Mouse (Mus musculus) neural tube, embryonic 12.5 days (tissue): ENCODE results near the gene Mpc2. TPM values are rescaled to one million over a fixed set of nuclear protein-coding genes. Genes with fewer than 3 reads are reported as not detected.

Experiments used
- ATAC-seq: fragments of 200-750 bp; cut with Nextera tagmentation; 2 replicates; pipeline ENCODE4 v1.8.0; 2017; ENCODE audit warnings: low read depth, mild to moderate bottlenecking, moderate TSS enrichment, moderate library complexity; ENCODE audit not compliant: low FRiP score
- H3K27ac ChIP-seq: fragments of 300-500 bp; sonication (generic); 2 replicates; pipeline ENCODE4 v1.5.1; 2016
- H3K27me3 ChIP-seq: fragments of 300-500 bp; sonication (generic); replicated peaks from 2 replicates; pipeline ENCODE4 v1.6.1; 2016; ENCODE audit warnings: mild to moderate bottlenecking
- H3K36me3 ChIP-seq: fragments of 300-500 bp; sonication (generic); 2 replicates; pipeline ENCODE4 v1.6.1; 2016; ENCODE audit warnings: mild to moderate bottlenecking
- H3K4me1 ChIP-seq: fragments of 300-500 bp; sonication (generic); 2 replicates; pipeline ENCODE4 v1.6.1; 2016
- H3K4me2 ChIP-seq: fragments of 300-500 bp; sonication (generic); replicated peaks from 2 replicates; pipeline ENCODE4 v1.6.1; 2016; ENCODE audit warnings: mild to moderate bottlenecking
- H3K4me3 ChIP-seq: fragments of 300-500 bp; sonication (generic); 2 replicates; pipeline ENCODE4 v1.5.1; 2016
- H3K9ac ChIP-seq: fragments of 300-500 bp; sonication (generic); 2 replicates; pipeline ENCODE4 v1.6.1; 2016; ENCODE audit warnings: mild to moderate bottlenecking
- H3K9me3 ChIP-seq: fragments of 300-500 bp; sonication (generic); 2 replicates; pipeline ENCODE4 v1.6.1; 2016; ENCODE audit warnings: mild to moderate bottlenecking
- WGBS: fragments of 180-500 bp; shearing (Covaris S2); methylation state at CpG from one replicate; pipeline ENCODE4 v1.1.7; 2016; 5-methylcytosine and 5-hydroxymethylcytosine counted together
- polyA plus RNA-seq: library from polyadenylated mRNA; unstranded; fragments of >200 nt; fragmentation: Nextera tagmentation; extraction: Ambion mirVana; gene quantifications from 2 replicates; pipeline ENCODE4 v1.2.1, GENCODE M21; 2016

Gene Mpc2
- polyA plus RNA-seq, 1 experiment from 2014 or later = 145 TPM

DNA sequence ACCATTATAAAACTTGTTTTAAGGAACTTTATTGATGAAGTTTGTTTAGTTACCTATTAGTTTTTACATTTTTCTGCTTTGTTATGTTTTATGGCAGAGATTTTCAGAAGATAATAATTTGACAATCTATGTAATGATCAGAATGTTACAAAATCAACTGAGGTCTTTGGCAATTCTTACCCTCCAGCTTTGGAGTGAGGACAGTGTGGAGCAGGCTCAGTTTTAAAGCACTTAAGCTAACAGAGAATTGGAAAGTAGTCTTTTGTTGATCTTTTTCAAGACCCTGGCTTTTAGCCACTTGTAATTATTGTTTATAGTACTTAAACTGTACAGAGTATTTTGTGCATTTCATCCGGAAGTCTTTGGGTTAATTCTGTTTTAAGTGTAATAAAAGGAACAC lies 2.4 kb downstream of the Mpc2 start:
- no peak overlapping the region for H3K9ac ChIP-seq
- no peak for ATAC-seq
- H3K4me1 ChIP-seq = peaks cover 8% of the 10 kb centered on the region
- 87% methylated on average over 1 of the region's 1 CpGs for WGBS
- no peak overlapping the region for H3K4me3 ChIP-seq
- no peaks in the 10 kb centered on the region for H3K27me3 ChIP-seq
- H3K36me3 ChIP-seq = no peaks in the 10 kb centered on the region
- no peak overlapping the region for H3K27ac ChIP-seq
- H3K9me3 ChIP-seq = no peaks in the 10 kb centered on the region
- H3K4me2 ChIP-seq = no peak overlapping the region

DNA sequence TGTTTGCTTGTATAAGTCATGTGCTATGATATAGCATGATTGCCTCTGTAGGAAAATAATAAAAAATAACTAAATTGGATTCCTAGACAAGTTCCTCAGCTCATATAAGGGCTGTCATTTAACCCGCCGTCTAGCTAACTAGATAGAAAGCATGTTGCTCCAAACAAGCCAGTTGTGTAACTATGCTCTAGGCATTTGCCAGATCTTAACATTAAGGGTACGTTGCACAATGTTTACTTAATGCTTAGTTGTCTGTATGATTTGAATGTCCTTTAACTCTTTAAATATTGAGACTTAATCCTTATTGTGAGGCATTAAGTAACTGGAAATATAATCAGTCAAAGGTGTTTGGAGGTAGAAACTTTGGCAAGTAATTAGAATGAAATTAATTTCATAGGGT lies 4.1 kb downstream of the Mpc2 start:
- ATAC-seq = no peak
- no peak overlapping the region for H3K4me3 ChIP-seq
- H3K4me1 ChIP-seq = peaks cover 4% of the 10 kb centered on the region
- 94% methylated on average over 3 of the region's 3 CpGs for WGBS
- H3K27me3 ChIP-seq = no peaks in the 10 kb centered on the region
- H3K36me3 ChIP-seq = no peaks in the 10 kb centered on the region
- no peak overlapping the region for H3K4me2 ChIP-seq
- H3K9ac ChIP-seq = no peak overlapping the region
- no peak overlapping the region for H3K27ac ChIP-seq
- H3K9me3 ChIP-seq = no peaks in the 10 kb centered on the region

DNA sequence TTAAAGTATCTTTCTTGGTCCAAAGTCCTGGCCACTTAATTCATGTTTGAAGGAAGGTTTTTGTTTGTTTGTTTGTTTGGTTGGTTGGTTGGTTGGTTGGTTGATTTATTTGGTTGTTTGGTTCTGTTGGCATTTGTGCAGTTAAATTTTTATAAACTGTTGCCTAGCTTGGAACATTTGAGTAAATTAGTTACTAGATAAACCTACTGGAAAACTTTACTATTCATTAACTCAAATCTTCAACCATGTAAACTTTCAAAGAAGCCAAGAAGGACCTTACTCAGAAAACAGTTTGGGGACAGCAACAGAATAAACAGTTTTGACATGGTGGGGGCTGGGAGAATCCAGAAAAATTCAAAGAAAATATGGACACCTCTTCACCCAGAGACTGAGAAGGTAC lies 8.5 kb downstream of the Mpc2 start:
- no peaks in the 10 kb centered on the region for H3K27me3 ChIP-seq
- no peak for ATAC-seq
- H3K27ac ChIP-seq = no peak overlapping the region
- no peaks in the 10 kb centered on the region for H3K4me1 ChIP-seq
- H3K36me3 ChIP-seq = no peaks in the 10 kb centered on the region
- no peak overlapping the region for H3K9ac ChIP-seq
- no peak overlapping the region for H3K4me2 ChIP-seq
- H3K9me3 ChIP-seq = no peaks in the 10 kb centered on the region
- H3K4me3 ChIP-seq = no peak overlapping the region

DNA sequence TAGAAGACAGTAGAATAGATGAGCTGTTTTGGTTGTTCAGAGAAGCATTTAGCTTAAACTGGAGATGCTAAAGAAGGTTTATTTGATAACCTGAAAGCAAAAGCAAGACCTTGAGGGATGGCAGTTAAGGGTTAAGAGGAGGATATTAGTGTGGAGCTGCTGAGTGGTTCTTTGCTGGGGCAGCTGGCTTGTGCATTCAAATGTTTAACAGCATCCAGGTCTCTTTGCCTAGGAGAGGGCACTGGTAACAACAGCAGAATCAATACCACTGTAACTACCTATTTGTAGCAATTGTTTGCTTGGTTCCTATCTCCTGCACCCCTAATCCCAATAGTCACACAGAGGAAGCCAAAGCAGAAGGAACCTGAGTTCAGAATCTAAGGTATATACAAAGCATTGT lies 9.3 kb downstream of the Mpc2 start:
- H3K9ac ChIP-seq = no peak overlapping the region
- no peaks in the 10 kb centered on the region for H3K4me1 ChIP-seq
- no peaks in the 10 kb centered on the region for H3K27me3 ChIP-seq
- H3K27ac ChIP-seq = no peak overlapping the region
- H3K4me3 ChIP-seq = no peak overlapping the region
- ATAC-seq = no peak
- H3K9me3 ChIP-seq = no peaks in the 10 kb centered on the region
- no peaks in the 10 kb centered on the region for H3K36me3 ChIP-seq
- H3K4me2 ChIP-seq = no peak overlapping the region

DNA sequence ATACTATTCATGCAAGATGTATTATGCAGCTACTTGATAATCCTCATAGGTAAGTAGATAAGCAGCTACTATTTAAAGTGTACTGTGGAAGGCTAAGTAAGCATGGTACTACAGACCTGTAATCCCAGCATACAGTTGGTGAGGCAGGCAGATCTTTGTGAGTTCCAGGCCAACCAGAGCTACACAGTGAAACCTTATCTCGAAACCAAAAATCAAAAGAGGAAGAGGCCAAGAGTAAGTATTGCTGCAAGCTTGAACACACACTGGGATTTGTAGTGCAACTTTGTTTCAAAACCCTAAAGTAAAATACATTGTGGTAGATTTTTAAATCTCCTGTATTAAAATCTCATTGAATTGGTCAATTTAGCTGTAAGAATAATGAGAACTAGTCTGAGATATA lies 11.1 kb downstream of the Mpc2 start:
- H3K9me3 ChIP-seq = no peaks in the 10 kb centered on the region
- H3K4me2 ChIP-seq = no peak overlapping the region
- 93% methylated on average over 1 of the region's 1 CpGs for WGBS
- no peak overlapping the region for H3K9ac ChIP-seq
- no peak for ATAC-seq
- no peaks in the 10 kb centered on the region for H3K27me3 ChIP-seq
- H3K4me1 ChIP-seq = no peaks in the 10 kb centered on the region
- H3K36me3 ChIP-seq = no peaks in the 10 kb centered on the region
- H3K27ac ChIP-seq = no peak overlapping the region
- H3K4me3 ChIP-seq = no peak overlapping the region

- Histone ChIP-seq H3K4me2 (no peak within 1 kb of the TSS), H3K9me3 (no peaks in the 10 kb centered on the region), H3K9ac (no peak within 1 kb of the TSS), H3K4me3 (no peak within 1 kb of the TSS), H3K27ac (no peak within 1 kb of the TSS), H3K27me3 (no peaks in the 10 kb centered on the region), H3K36me3 (peaks cover 6% of the 10 kb centered on the region; the same call in 1 of the 2 replicates), H3K4me1 (no peaks in the 10 kb centered on the region)
- WGBS = 94% methylated on average over 8 of the region's 8 CpGs
- ATAC-seq = no peak
Observed at GRCm38 (mm10) chr1:165484688-165485233, 24.3 kb downstream of the Mpc2 start, which contains the start of gene Adcy10. TSS of gene Adcy10 (plus strand) at chr1:165485183.

DNA sequence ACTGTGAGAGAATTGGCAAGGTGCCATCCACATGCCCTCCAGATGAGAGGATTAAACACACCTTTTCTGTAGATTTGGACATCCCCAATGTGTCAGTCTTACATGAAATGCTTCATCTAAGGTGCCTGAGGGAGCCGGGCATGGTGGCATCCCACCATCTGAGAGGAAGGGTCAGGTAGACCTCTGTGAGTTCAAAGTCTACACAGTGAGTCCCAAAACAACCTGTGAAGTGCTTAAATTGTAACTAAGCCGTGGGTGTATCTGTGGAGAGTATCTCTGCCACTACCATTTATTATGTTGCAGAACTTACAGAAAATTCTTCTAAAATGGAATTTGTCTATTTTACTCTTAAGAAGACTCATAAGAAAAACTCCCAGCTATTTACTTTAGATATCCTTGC lies 25.7 kb downstream of the Mpc2 start:
- peaks cover 4% of the 10 kb centered on the region; the same call in 1 of the 2 replicates for H3K36me3 ChIP-seq
- no peak overlapping the region for H3K4me2 ChIP-seq
- WGBS = 91% methylated on average over 2 of the region's 2 CpGs
- H3K9me3 ChIP-seq = no peaks in the 10 kb centered on the region
- H3K27me3 ChIP-seq = no peaks in the 10 kb centered on the region
- no peak for ATAC-seq
- H3K9ac ChIP-seq = no peak overlapping the region
- H3K4me3 ChIP-seq = no peak overlapping the region
- H3K27ac ChIP-seq = no peak overlapping the region
- no peaks in the 10 kb centered on the region for H3K4me1 ChIP-seq

DNA sequence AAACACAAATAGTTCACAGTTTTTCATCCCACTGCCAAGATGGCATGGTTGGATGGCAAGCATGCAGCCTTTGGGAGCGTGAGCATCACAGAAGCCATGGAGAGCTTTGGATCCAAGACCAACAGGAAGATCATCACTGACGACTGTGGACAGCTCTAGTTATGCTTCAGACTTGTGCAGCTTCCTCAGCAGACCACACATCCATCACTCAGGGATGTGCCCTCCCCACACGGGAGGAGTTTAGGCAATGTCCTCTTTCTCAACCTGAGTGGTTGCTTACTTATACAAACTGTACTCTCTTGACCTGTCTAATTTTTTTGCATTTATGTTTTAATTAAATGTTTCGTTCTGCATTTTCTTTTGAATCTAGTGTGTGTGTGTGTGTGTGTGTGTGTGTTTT lies 28.8 kb downstream of the Mpc2 start:
- Histone ChIP-seq H3K27me3 (no peaks in the 10 kb centered on the region), H3K4me3 (no peak overlapping the region), H3K9me3 (no peaks in the 10 kb centered on the region), H3K4me2 (no peak overlapping the region), H3K36me3 (no peaks in the 10 kb centered on the region), H3K27ac (no peak overlapping the region), H3K4me1 (no peaks in the 10 kb centered on the region), H3K9ac (no peak overlapping the region)
- no peak for ATAC-seq
- WGBS = 81% methylated on average over 4 of the region's 4 CpGs

DNA sequence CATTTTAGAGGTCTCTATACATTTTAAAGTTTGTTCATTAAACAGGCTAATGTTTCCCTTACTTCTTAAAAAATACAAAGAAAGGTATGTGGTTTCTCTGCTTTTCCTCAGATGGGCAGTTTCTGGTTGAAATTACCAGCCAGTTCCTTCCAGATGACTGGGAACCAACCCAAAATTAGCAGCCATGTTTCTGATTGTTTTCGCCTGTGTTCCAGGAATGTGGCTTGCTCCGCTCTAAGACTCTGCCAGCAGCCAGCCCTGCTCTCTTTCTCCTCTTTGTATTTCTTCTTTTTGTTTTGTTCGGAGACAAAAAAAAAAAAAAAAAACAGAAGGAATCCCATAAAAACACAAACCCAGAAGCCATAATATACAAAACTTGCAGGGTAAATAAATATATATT lies 38.4 kb downstream of the Mpc2 start:
- Histone ChIP-seq H3K27ac (no peak overlapping the region), H3K27me3 (no peaks in the 10 kb centered on the region), H3K9ac (no peak overlapping the region), H3K4me2 (no peak overlapping the region), H3K4me1 (no peaks in the 10 kb centered on the region), H3K9me3 (no peaks in the 10 kb centered on the region), H3K4me3 (no peak overlapping the region), H3K36me3 (no peaks in the 10 kb centered on the region)
- 56% methylated on average over 3 of the region's 3 CpGs for WGBS
- no peak for ATAC-seq

DNA sequence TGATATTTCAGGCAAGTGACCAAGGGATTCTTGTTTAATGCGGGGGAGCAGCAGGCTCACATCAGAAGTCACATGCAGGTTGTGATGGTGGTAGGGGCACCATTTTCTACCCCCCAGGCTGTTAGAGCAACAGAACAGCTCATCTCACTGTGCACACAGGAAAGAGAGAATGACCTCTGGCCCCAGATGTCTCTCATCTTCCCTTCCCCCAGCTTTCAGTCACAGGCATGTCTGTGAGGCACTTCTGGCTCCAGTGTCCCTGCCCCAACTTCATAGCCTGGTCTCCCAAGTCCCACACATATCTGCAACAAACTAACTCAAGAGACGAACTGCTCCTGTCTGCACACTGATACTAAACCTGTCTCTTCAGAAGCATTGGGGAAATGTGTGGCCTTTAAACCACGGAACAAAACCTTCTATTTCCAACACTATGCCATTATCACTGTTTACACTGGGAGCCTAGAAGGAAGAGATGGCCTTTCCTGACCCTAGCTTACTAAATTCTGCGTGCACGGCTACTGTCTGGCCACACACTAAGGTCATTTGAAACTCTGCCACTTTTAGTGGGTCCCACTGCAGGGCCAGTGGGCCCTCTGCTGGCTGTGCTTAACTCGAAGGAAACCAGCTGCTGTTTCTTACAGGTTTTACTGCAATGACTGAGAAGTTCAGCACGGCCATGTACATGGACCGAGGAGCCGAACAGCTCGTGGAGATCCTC lies 43.0 kb downstream of the Mpc2 start:
- Histone ChIP-seq H3K4me1 (no peaks in the 10 kb centered on the region), H3K27ac (no peak overlapping the region), H3K9me3 (no peaks in the 10 kb centered on the region), H3K36me3 (no peaks in the 10 kb centered on the region), H3K4me2 (no peak overlapping the region), H3K4me3 (no peak overlapping the region), H3K27me3 (no peaks in the 10 kb centered on the region), H3K9ac (no peak overlapping the region)
- no peak for ATAC-seq
- WGBS = 58% methylated on average over 10 of the region's 10 CpGs

DNA sequence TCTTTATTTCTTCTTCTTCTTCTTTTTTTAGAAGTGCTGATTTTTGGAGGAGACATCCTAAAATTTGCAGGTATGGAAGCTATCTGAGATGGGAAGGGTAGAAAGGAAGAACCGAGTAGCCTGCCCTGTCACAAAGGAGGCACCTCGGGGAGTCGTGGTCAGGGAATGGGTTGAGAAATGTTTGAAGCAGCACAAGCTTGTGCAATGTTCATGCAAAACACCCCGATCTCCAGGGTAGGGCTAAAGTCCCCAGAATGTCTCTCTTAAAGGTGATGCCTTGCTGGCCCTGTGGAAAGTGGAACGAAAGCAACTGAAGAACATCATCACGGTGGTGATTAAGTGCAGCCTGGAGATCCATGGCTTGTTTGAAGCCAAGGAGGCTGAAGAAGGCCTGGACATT lies 45.9 kb downstream of the Mpc2 start:
- 88% methylated on average over 6 of the region's 6 CpGs for WGBS
- H3K27me3 ChIP-seq = no peaks in the 10 kb centered on the region

GRCm38 (mm10) chr1:165510161-165510560 lies 49.7 kb downstream of the Mpc2 start:
- Histone ChIP-seq H3K4me3 (no peak overlapping the region), H3K9me3 (no peaks in the 10 kb centered on the region), H3K9ac (no peak overlapping the region), H3K36me3 (no peaks in the 10 kb centered on the region), H3K27ac (no peak overlapping the region), H3K4me2 (no peak overlapping the region), H3K4me1 (no peaks in the 10 kb centered on the region), H3K27me3 (no peaks in the 10 kb centered on the region)
- ATAC-seq = no peak
- WGBS = 93% methylated on average over 6 of the region's 6 CpGs

More for the DNA sequence above, 45.9 kb downstream of the Mpc2 start:
- no peak overlapping the region for H3K27ac ChIP-seq
- H3K4me2 ChIP-seq = no peak overlapping the region
- no peaks in the 10 kb centered on the region for H3K4me1 ChIP-seq
- H3K4me3 ChIP-seq = no peak overlapping the region
- ATAC-seq = no peak
- no peaks in the 10 kb centered on the region for H3K9me3 ChIP-seq
- no peaks in the 10 kb centered on the region for H3K36me3 ChIP-seq
- no peak overlapping the region for H3K9ac ChIP-seq

DNA sequence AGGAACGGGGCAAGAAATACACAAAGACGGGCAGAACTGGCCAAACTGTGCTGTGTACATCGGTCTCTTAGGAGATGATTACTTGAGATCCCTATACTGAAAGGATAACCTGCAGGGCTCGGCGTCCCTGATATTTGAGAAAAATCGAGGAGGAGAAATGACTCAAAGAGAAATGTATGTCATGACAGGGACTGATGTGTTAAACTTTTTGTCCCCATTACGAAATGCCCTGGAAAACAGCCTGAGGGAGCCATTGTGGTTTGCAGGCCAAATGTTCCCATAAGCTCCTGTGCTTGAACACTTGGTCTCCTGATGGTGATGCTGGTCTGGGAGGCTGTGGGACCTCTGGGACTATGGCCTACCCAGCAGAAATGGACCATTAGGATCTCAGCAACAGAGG lies 60.3 kb downstream of the Mpc2 start:
- no peaks in the 10 kb centered on the region for H3K36me3 ChIP-seq
- no peak overlapping the region for H3K4me2 ChIP-seq
- H3K9ac ChIP-seq = no peak overlapping the region
- H3K27ac ChIP-seq = no peak overlapping the region
- H3K4me3 ChIP-seq = no peak overlapping the region
- WGBS = 91% methylated on average over 7 of the region's 7 CpGs
- no peak for ATAC-seq
- H3K9me3 ChIP-seq = no peaks in the 10 kb centered on the region
- no peaks in the 10 kb centered on the region for H3K4me1 ChIP-seq
- no peaks in the 10 kb centered on the region for H3K27me3 ChIP-seq
